Mouse (Mus musculus) hindbrain, embryonic 10.5 days (tissue): ENCODE measurements around the gene Psmb7. TPM values are rescaled to one million over a fixed set of nuclear protein-coding genes. Genes with fewer than 3 reads are reported as not detected.
A peak's percentile ranks its signal among the peaks of the same experiment; 100 is the strongest.

Source experiments
- DNase-seq: peaks from one replicate; pipeline ENCODE4 v3.0.0-alpha.2; 2017; ENCODE audit warnings: low spot score
- H3K27ac ChIP-seq: fragments of 300-500 bp; sonication (generic); 2 replicates; pipeline ENCODE4 v1.5.1; 2016; ENCODE audit warnings: mild to moderate bottlenecking, moderate library complexity
- H3K27me3 ChIP-seq: fragments of 300-500 bp; sonication (generic); 2 replicates; pipeline ENCODE4 v1.6.1; 2016; ENCODE audit warnings: mild to moderate bottlenecking; ENCODE audit not compliant: poor library complexity, insufficient read depth, severe bottlenecking
- H3K36me3 ChIP-seq: fragments of 300-500 bp; sonication (generic); 2 replicates; pipeline ENCODE4 v1.6.1; 2016; ENCODE audit warnings: mild to moderate bottlenecking, moderate library complexity
- H3K4me1 ChIP-seq: fragments of 300-500 bp; sonication (generic); replicated peaks from 2 replicates; pipeline ENCODE4 v1.6.1; 2016; ENCODE audit warnings: mild to moderate bottlenecking
- H3K4me3 ChIP-seq: fragments of 300-500 bp; sonication (generic); 2 replicates; pipeline ENCODE4 v1.5.1; 2016; ENCODE audit warnings: mild to moderate bottlenecking, moderate library complexity
- H3K9me3 ChIP-seq: fragments of 300-500 bp; sonication (generic); 2 replicates; pipeline ENCODE4 v1.6.1; 2016; ENCODE audit warnings: mild to moderate bottlenecking, moderate library complexity
- WGBS: fragments of 180-500 bp; shearing (Covaris S2); methylation state at CpG from one replicate; pipeline ENCODE4 v1.1.7; 2016; 5-methylcytosine and 5-hydroxymethylcytosine counted together
- polyA plus RNA-seq: library from polyadenylated mRNA; unstranded; fragments of >200 nt; fragmentation: Nextera tagmentation; extraction: Ambion mirVana; gene quantifications from 2 replicates; pipeline ENCODE4 v1.2.1, GENCODE M21; 2016

Gene Psmb7
- polyA plus RNA-seq, 1 experiment from 2014 or later: 319 TPM

GRCm38 (mm10) chr2:38608831-38609309 is 35.0 kb downstream of the Psmb7 start:
- no peak overlapping the region for H3K4me3 ChIP-seq
- no peak for DNase-seq
- H3K36me3 ChIP-seq: peaks cover 59% of the 10 kb centered on the region
- H3K27me3 ChIP-seq: no peaks in the 10 kb centered on the region
- H3K4me1 ChIP-seq: peaks cover 4% of the 10 kb centered on the region
- H3K9me3 ChIP-seq: no peaks in the 10 kb centered on the region
- peak overlapping the region; percentile 20; the same call in 1 of the 2 replicates for H3K27ac ChIP-seq
- WGBS: 88% methylated on average over 5 of the region's 5 CpGs

GRCm38 (mm10) chr2:38607716-38608115 is 36.2 kb downstream of the Psmb7 start:
- no peak for DNase-seq
- Histone ChIP-seq H3K27me3 (no peaks in the 10 kb centered on the region), H3K4me3 (no peak overlapping the region), H3K9me3 (no peaks in the 10 kb centered on the region), H3K27ac (no peak overlapping the region), H3K36me3 (peaks cover 48% of the 10 kb centered on the region), H3K4me1 (peaks cover 4% of the 10 kb centered on the region)
- WGBS: 86% methylated on average over 1 of the region's 1 CpGs

DNA sequence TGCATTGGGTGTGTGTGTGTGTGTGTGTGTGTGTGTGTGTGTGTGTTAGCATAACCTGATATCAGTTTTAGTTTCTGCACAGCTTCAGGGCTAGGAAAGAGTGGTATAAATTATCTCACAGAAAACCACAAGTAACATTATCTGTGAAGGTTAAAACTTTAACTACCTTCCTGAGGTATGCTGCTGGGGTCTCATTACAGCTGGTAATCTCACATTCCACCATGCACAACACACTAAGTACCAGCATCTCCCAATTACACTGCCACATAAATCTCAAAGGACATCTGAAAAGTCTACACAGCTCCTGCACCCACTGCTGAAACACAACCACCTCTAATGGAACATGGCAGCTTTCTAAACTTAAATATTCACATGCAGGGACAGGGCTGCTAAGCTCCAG is 43.0 kb downstream of the Psmb7 start:
- H3K27me3 ChIP-seq: no peaks in the 10 kb centered on the region
- no peak overlapping the region for H3K27ac ChIP-seq
- H3K4me1 ChIP-seq: no peaks in the 10 kb centered on the region
- H3K36me3 ChIP-seq: peaks cover 15% of the 10 kb centered on the region; the same call in 1 of the 2 replicates
- no peaks in the 10 kb centered on the region for H3K9me3 ChIP-seq
- no peak for DNase-seq
- H3K4me3 ChIP-seq: no peak overlapping the region

DNA sequence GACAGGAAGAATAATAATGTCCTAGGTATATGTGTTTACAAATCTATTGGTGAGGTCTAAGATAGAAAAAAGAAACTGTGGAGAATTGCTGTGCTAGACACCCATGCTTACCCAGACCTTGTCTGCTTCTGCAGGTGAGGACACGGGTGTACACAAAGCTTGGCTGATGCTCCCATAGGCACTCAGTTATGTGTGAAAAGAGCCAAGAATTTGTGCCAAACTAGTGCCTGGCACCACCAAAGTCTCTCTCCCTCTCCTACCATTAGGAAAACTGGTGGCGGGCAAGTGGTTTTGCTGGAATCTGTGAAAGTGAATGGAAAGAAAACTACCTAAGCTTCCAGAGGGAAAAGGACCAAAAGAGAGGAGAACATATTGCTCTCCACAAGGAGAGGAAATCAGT is 45.5 kb downstream of the Psmb7 start:
- 95% methylated on average over 2 of the region's 2 CpGs for WGBS
- Histone ChIP-seq H3K27me3 (no peaks in the 10 kb centered on the region), H3K4me3 (no peak overlapping the region), H3K9me3 (no peaks in the 10 kb centered on the region), H3K36me3 (peaks cover 24% of the 10 kb centered on the region; the same call in 1 of the 2 replicates), H3K4me1 (0 out of 2 replicates have a peak, but pooled peaks cover under 1% of the 10 kb centered on the region), H3K27ac (no peak overlapping the region)
- no peak for DNase-seq

GRCm38 (mm10) chr2:38597896-38598295 is 46.0 kb downstream of the Psmb7 start:
- Histone ChIP-seq H3K4me1 (0 out of 2 replicates have a peak, but pooled peaks cover 3% of the 10 kb centered on the region), H3K9me3 (no peaks in the 10 kb centered on the region), H3K27ac (no peak overlapping the region), H3K4me3 (no peak overlapping the region), H3K27me3 (no peaks in the 10 kb centered on the region), H3K36me3 (peaks cover 24% of the 10 kb centered on the region; the same call in 1 of the 2 replicates)
- no peak for DNase-seq
- 98% methylated on average over 1 of the region's 1 CpGs for WGBS

DNA sequence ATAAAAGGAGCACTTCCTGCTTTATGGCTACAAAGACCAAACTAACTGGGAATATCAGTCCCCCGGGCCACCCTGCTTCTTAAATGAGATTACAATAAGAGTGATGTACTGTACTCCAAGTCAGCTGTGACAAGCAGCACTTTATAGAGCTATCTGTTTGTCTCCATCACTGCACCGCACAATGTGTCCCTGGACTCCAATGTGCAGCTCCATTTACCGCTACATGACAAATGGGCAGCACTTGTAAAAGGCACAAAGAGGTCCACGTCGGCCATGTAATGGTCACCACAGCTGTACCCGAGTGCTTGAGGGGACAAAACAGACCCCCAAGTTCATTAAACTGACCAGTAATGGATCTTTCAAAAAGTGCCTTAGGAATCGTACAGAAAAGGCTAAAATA is 49.0 kb downstream of the Psmb7 start:
- no peak for DNase-seq
- Histone ChIP-seq H3K9me3 (no peaks in the 10 kb centered on the region), H3K27ac (no peak overlapping the region), H3K27me3 (no peaks in the 10 kb centered on the region), H3K36me3 (peaks cover 28% of the 10 kb centered on the region), H3K4me3 (no peak overlapping the region), H3K4me1 (peaks cover 16% of the 10 kb centered on the region)
- WGBS: 81% methylated on average over 7 of the region's 7 CpGs

DNA sequence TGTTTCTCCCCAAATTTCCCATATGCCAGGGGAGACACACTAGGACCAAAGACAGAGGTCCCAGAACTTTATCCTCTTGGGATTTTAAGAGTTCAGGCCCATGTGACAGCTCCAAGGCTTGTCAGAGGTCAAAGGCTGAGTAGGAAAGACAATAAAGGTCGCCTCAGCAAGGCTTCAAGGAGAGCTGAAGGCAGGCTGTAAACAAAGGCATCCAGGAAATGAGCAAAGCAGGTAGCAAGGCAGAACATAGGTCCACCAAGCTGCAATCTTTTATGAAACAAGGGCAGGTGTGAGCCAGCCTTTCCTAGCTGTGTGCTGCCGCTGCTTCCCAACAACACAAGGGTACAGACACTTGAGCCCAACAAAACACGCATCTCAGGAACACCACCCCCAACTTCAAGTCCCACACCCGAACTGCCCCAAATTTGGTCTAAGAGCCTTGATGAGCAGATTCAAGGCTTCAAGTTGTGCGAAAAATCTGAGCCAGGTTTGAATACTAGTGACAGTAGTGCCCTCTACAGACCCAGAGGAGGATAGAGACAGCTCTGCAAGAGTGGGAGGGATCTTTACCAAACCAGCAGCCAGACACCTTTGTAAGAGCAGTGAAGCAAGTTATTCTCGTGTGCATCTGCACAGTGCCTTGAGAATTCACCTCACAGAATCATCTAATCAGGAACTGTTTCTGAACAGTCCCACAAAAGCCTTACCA is 52.0 kb downstream of the Psmb7 start:
- H3K9me3 ChIP-seq: no peaks in the 10 kb centered on the region
- no peak overlapping the region for H3K4me3 ChIP-seq
- H3K4me1 ChIP-seq: peaks cover 16% of the 10 kb centered on the region
- H3K36me3 ChIP-seq: peaks cover 52% of the 10 kb centered on the region
- WGBS: 70% methylated on average over 6 of the region's 6 CpGs
- H3K27ac ChIP-seq: peak overlapping the region; percentile 41; the same call in 1 of the 2 replicates
- no peak for DNase-seq
- no peaks in the 10 kb centered on the region for H3K27me3 ChIP-seq

DNA sequence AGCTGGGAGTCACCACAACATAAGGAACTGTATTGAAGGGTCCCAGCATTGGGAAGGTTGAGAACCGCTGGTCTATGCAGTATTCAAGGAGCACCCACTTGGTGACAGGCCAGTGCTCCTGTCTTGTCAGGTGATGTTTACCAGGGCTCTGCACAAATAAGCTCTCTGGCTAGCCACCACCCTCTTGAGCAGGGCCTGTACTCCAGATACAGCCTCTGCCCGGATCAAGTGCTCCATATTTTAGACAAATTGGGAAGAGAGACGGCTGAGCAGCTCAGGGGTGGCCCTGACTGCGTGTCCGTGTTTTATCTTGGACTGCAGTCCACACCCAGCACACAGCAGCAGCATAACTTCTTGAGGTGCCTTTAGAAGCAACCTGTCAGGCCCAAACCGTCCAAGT is 57.2 kb downstream of the Psmb7 start:
- Histone ChIP-seq H3K4me3 (no peak overlapping the region), H3K9me3 (no peaks in the 10 kb centered on the region), H3K36me3 (peaks cover 75% of the 10 kb centered on the region), H3K4me1 (peaks cover 39% of the 10 kb centered on the region), H3K27ac (no peak overlapping the region), H3K27me3 (no peaks in the 10 kb centered on the region)
- no peak for DNase-seq
- WGBS: 90% methylated on average over 6 of the region's 6 CpGs

DNA sequence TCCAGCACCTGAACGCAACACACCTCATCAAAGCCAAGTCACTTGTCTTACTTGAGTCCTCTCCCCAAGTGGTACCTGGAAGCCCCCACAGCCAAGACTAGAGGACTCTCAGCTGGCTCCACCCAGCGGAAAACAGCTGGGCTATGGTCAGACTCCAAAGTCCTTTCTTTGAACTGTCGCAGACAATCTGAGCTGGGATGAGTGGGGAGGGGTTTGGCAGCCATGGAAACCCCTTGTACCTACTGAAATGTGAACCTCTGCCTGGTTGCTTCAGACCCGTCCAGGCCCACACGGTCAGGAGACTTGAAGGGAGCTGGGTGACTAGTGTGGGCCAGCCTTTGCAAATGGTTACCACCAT is 58.5 kb downstream of the Psmb7 start:
- 27% methylated on average over 5 of the region's 5 CpGs for WGBS
- peak; percentile 68 for DNase-seq
- H3K9me3 ChIP-seq: no peaks in the 10 kb centered on the region
- H3K27ac ChIP-seq: peak overlapping the region; percentile 87
- no peak overlapping the region for H3K4me3 ChIP-seq
- H3K4me1 ChIP-seq: peaks cover 39% of the 10 kb centered on the region
- peaks cover 81% of the 10 kb centered on the region for H3K36me3 ChIP-seq
- no peaks in the 10 kb centered on the region for H3K27me3 ChIP-seq

DNA sequence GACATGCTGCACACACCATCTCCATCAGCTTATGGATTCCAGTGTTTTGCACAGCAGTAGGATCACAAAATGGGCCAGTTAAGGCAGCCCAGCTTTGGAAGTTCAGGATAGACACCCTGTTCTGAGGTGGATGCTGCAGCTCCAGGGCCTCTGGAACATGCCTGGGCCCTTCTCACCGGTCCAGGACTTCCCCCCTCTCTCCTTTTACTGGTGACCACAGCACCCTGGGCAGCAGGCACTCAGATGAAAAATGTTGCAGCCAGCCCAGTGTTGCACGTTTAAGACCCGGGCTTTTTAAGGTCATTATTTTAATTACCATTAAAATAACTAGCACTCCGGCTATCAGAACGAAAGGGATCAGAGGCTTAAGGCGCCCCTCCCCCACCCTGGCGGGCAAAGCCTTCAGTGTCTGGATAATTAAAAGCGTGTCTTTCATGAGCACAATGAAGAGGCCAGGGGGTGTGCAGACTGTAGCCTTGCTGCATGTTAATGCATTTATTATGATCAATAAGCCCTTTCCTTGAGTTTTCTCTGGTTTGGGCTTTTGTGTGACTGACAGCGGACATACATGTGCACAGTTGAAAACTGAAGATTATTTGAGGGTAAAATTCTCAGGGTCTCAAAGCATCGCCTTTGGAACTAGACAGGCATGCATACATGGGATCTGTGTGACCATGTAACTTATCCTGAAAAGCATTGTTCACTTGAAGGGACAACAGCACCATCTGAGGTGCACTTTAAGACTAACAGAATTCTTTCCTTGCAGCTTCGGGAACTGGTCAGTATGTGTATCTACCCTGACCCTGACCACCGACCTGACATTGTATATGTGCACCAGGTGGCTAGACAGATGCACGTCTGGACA is 59.1 kb downstream of the Psmb7 start:
- no peaks in the 10 kb centered on the region for H3K27me3 ChIP-seq
- peak; percentile 69 for DNase-seq
- peak overlapping the region; percentile 87 for H3K27ac ChIP-seq
- H3K36me3 ChIP-seq: peaks cover 81% of the 10 kb centered on the region
- peaks cover 44% of the 10 kb centered on the region for H3K4me1 ChIP-seq
- peak overlapping the region; percentile 20; the same call in 1 of the 2 replicates for H3K4me3 ChIP-seq
- no peaks in the 10 kb centered on the region for H3K9me3 ChIP-seq
- WGBS: 35% methylated on average over 13 of the region's 13 CpGs

DNA sequence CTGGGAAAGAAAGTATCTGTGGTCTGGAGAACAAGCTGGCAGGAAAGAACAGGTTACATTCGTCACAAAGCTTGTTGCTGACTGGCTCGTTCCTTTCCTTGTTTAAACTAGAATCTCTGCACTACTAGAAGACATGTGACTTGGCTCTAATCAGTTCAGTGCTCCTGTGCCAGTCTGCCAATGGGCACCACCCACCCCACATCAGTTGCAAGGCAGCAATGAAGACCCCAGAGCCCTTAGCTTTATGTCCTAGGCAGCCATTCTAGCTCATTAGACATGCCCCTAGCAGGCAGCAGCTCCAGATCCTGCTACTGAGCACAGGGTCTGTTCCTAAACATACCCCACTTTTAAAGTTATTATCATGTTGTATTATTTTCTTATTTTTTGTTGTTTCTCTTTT is 59.9 kb downstream of the Psmb7 start:
- 87% methylated on average over 2 of the region's 2 CpGs for WGBS
- Histone ChIP-seq H3K27me3 (no peaks in the 10 kb centered on the region), H3K27ac (peak overlapping the region; percentile 87), H3K4me3 (no peak overlapping the region), H3K36me3 (peaks cover 81% of the 10 kb centered on the region), H3K4me1 (peaks cover 52% of the 10 kb centered on the region), H3K9me3 (no peaks in the 10 kb centered on the region)
- DNase-seq: no peak

GRCm38 (mm10) chr2:38579528-38579927 is 64.4 kb downstream of the Psmb7 start:
- Histone ChIP-seq H3K4me3 (no peak overlapping the region), H3K27ac (peak overlapping the region; percentile 83), H3K4me1 (peaks cover 43% of the 10 kb centered on the region), H3K36me3 (peaks cover 84% of the 10 kb centered on the region), H3K27me3 (no peaks in the 10 kb centered on the region), H3K9me3 (no peaks in the 10 kb centered on the region)
- 50% methylated on average over 1 of the region's 1 CpGs for WGBS
- DNase-seq: no peak
